Mouse (Mus musculus): ENCODE data around the gene Npas1.

- TF ChIP-seq CTCF (conservative IDR thresholded peaks at IDR 0.05; ENCODE audit: low read length) (no peak), NANOG (IDR thresholded peaks at IDR 0.05; ENCODE audit: borderline replicate concordance, low read length) (no peak), POU5F1 (IDR thresholded peaks at IDR 0.05; ENCODE audit: borderline replicate concordance, low read length) (no peak)
Observed at GRCm38 (mm10) chr7:16415426-16415825, 62.1 kb downstream of the Npas1 start.

Measured in E14TG2a.4 (cell line).